Mouse (Mus musculus) heart, embryonic 16.5 days (tissue): ENCODE results near the gene Fer1l4. TPM values are rescaled to one million over a fixed set of nuclear protein-coding genes. Genes with fewer than 3 reads are reported as not detected.

Experiments
- ATAC-seq: fragments of 200-750 bp; cut with Nextera tagmentation; replicated peaks from 2 replicates; pipeline ENCODE4 v1.8.0; 2017; ENCODE audit warnings: moderate number of reproducible peaks; ENCODE audit not compliant: insufficient read depth, low FRiP score; ENCODE audit errors: extremely low read depth
- H3K27ac ChIP-seq: fragments of 300-500 bp; sonication (generic); 2 replicates; pipeline ENCODE4 v1.5.1; 2014; ENCODE audit warnings: mild to moderate bottlenecking, low read length, control low read depth, moderate library complexity
- H3K27me3 ChIP-seq: fragments of 300-500 bp; sonication (generic); 2 replicates; pipeline ENCODE4 v1.6.1; 2014; ENCODE audit warnings: low read length, mixed read lengths; ENCODE audit not compliant: control insufficient read depth, insufficient read depth
- H3K36me3 ChIP-seq: fragments of 300-500 bp; sonication (generic); 2 replicates; pipeline ENCODE4 v1.6.1; 2014; ENCODE audit not compliant: control insufficient read depth, insufficient read depth
- H3K4me1 ChIP-seq: fragments of 300-500 bp; sonication (generic); 2 replicates; pipeline ENCODE4 v1.6.1; 2014; ENCODE audit warnings: low read length, mixed read lengths; ENCODE audit not compliant: control insufficient read depth, insufficient read depth
- H3K4me2 ChIP-seq: fragments of 300-500 bp; sonication (generic); 2 replicates; pipeline ENCODE4 v1.6.1; 2014; ENCODE audit warnings: low read depth, mild to moderate bottlenecking, control low read depth, low read length
- H3K4me3 ChIP-seq: fragments of 300-500 bp; sonication (generic); 2 replicates; pipeline ENCODE4 v1.5.1; 2014; ENCODE audit warnings: mild to moderate bottlenecking, control low read depth, low read length
- H3K9ac ChIP-seq: fragments of 300-500 bp; sonication (generic); 2 replicates; pipeline ENCODE4 v1.6.1; 2014; ENCODE audit warnings: low read length, control low read depth
- H3K9me3 ChIP-seq: fragments of 300-500 bp; sonication (generic); replicated peaks from 2 replicates; pipeline ENCODE4 v1.6.1; 2016; ENCODE audit warnings: low read length; ENCODE audit not compliant: control insufficient read depth
- WGBS: fragments of 180-500 bp; shearing (Covaris S2); extraction: QIAGEN DNeasy Blood & Tissue Kit; methylation state at CpG from one replicate; pipeline ENCODE4 v1.1.7; 2014; 5-methylcytosine and 5-hydroxymethylcytosine counted together
- polyA plus RNA-seq: library from polyadenylated mRNA; unstranded; fragments of >200 nt; fragmentation: Nextera tagmentation; extraction: Ambion mirVana; gene quantifications from 2 replicates; pipeline ENCODE4 v1.2.1, GENCODE M21; 2015

Gene Fer1l4
- polyA plus RNA-seq, 1 experiment from 2014 or later = not detected

DNA sequence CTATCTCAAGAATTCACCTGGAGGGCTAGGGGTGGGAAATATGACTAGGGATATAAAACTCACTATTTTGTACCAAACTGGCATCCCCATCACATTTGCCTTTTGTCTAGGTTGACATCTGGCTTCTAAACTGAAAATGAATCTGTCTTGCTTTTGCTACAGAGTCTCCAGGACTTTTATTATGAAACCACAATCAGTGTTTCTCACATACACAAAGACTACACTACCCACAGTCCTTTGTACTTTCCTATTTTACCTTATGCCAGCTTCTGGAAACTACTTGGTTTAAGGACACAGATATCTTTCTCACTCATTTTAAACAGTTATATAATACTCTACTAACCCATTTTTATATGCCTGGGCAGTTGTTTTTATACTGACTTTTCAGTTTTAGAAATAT lies 27.3 kb downstream of the Fer1l4 start:
- no peaks in the 10 kb centered on the region for H3K9me3 ChIP-seq
- H3K4me1 ChIP-seq = no peaks in the 10 kb centered on the region
- no peak overlapping the region for H3K9ac ChIP-seq
- no peak overlapping the region for H3K4me2 ChIP-seq
- no peak for ATAC-seq
- H3K4me3 ChIP-seq = no peak overlapping the region
- no peaks in the 10 kb centered on the region for H3K27me3 ChIP-seq
- no peak overlapping the region for H3K27ac ChIP-seq
- no peaks in the 10 kb centered on the region for H3K36me3 ChIP-seq

DNA sequence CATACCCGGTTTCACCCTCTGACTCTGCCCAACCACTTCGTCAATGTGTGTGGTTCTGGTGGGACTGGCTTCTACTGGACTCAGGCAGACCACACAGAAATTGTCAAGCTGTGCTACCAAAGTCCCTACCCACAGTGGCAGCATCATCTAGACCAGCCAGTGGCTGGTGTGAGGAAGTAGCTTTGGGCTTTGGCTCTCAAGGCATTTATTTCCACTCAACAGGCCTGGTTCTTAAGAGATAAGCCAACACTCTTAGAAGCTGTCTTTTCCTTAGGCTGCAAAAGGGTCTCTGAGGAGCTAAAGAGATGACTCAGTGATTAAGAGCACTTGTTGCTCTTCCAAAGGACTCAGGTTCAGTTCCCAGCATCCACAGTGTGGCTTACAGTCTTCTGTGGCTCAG lies 31.0 kb downstream of the Fer1l4 start:
- no peaks in the 10 kb centered on the region for H3K27me3 ChIP-seq
- ATAC-seq = no peak
- H3K4me3 ChIP-seq = no peak overlapping the region
- peaks cover 15% of the 10 kb centered on the region for H3K36me3 ChIP-seq
- H3K9ac ChIP-seq = no peak overlapping the region
- H3K4me2 ChIP-seq = no peak overlapping the region
- H3K27ac ChIP-seq = no peak overlapping the region
- H3K9me3 ChIP-seq = no peaks in the 10 kb centered on the region
- H3K4me1 ChIP-seq = no peaks in the 10 kb centered on the region
- 80% methylated on average over 2 of the region's 2 CpGs for WGBS

DNA sequence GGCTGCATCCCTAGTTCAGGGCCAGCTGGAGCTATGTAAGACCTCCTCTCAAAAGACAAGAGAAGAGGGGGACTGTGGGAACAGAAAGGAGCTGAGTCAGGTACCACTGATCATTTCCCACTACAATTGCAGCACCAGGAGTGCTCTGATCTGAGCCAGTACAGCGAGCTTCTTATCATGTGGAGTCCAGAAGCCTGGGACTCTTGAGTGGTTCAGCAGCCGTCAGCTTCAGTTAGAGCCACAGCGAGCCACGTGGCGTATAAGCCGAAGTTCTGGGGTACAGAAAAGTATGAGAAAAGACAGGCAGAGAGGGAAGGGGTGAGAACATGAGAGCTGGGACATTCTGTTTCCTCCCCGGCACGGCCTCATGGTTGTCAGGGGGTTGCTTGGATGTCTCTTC lies 31.5 kb downstream of the Fer1l4 start:
- Histone ChIP-seq H3K27ac (no peak overlapping the region), H3K36me3 (peaks cover 20% of the 10 kb centered on the region), H3K9me3 (no peaks in the 10 kb centered on the region), H3K27me3 (no peaks in the 10 kb centered on the region), H3K4me3 (no peak overlapping the region), H3K4me2 (no peak overlapping the region), H3K4me1 (no peaks in the 10 kb centered on the region), H3K9ac (no peak overlapping the region)
- ATAC-seq = no peak
- WGBS = 62% methylated on average over 8 of the region's 8 CpGs

DNA sequence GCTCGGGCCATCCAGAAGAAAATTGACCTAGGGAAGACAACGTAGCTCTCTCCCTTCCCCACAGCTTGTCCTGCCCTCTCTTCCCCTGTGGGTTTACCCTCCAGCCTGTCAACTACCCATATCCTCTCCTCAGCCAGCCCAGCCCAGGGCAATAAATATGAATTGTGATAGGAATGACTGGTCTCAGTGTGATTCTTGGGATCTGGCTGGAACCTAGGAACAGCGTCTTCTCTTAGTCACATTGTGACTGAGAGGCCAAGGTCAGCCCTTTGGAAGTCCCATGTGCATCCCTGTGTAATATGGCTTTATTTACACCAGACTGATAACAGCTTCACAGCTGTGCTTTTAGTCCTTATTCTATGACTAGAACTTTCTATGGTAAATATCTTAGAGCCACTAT lies 34.6 kb downstream of the Fer1l4 start:
- H3K4me1 ChIP-seq = no peaks in the 10 kb centered on the region
- H3K36me3 ChIP-seq = peaks cover 40% of the 10 kb centered on the region
- no peaks in the 10 kb centered on the region for H3K9me3 ChIP-seq
- H3K4me2 ChIP-seq = no peak overlapping the region
- ATAC-seq = no peak
- 87% methylated on average over 3 of the region's 3 CpGs for WGBS
- H3K27ac ChIP-seq = no peak overlapping the region
- H3K27me3 ChIP-seq = no peaks in the 10 kb centered on the region
- H3K4me3 ChIP-seq = no peak overlapping the region
- H3K9ac ChIP-seq = no peak overlapping the region

DNA sequence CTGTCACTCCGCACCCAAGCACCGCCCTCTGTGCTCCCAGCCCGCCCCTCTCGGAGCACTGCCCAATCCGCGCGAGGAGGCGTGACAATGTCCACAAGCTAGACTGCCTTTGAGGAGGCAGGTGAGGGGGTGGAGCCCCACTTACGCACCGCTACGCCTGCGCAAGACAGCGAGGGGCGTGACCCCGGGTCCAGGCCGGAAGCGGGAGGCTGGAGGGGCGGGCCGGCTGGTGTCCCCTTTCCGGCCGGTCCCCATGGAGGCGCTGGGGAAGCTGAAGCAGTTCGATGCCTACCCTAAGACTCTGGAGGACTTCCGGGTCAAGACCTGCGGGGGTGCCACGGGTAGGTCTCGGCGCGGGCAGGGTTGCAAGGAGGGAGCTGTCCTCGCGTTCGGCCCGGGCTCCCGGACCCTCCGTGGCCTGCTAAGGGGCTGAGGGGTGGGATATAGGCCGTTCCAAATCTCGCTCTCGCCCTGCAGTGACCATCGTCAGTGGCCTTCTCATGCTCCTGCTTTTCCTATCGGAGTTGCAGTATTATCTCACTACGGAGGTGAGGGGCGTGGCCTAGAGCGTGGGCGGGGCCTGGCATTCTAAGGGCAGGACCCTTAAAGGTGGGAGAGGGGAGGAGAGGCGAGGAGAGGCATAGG lies 44.7 kb downstream of the Fer1l4 start, which contains the start of the genes 6430550D23Rik and Ergic3:
TSS of gene 6430550D23Rik (minus strand) at position 90 of the 645 bp plus-strand sequence.
TSS of gene Ergic3 (plus strand) at position 158 of the 645 bp plus-strand sequence.
- Histone ChIP-seq H3K27ac (peak within 1 kb of the TSS; percentile 78), H3K4me2 (peak within 1 kb of the TSS; percentile 89), H3K27me3 (no peaks in the 10 kb centered on the region), H3K9me3 (peaks cover 4% of the 10 kb centered on the region; the same call in 1 of the 2 replicates), H3K9ac (peak within 1 kb of the TSS; percentile 91), H3K4me1 (peaks cover 11% of the 10 kb centered on the region), H3K4me3 (peak within 1 kb of the TSS; percentile 94), H3K36me3 (peaks cover 22% of the 10 kb centered on the region)
- under 1% methylated on average over 44 of the region's 45 CpGs for WGBS
- peak; percentile 100 for ATAC-seq

DNA sequence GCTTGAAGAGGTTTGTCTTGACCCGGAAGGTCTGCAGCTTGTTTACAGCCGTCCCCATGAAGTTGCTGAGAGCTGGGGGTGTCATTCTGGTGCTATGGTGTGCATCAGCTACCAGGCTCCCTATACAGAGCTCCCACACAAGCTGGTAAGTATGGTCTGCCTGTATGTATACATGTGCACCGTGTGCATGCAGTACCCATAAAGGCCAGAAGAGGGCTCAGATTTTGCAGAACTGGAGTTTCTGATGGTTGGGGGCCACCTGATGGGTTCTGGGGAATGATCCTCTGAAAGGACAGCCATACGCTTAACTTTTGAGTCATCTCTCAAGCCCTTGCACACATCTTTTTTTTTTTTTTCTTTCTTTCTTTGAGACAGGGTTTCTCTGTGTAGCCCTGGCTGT lies 47.4 kb downstream of the Fer1l4 start:
- H3K9ac ChIP-seq = no peak overlapping the region
- no peak overlapping the region for H3K4me2 ChIP-seq
- H3K27ac ChIP-seq = no peak overlapping the region
- ATAC-seq = no peak
- peaks cover 11% of the 10 kb centered on the region for H3K4me1 ChIP-seq
- peaks cover 4% of the 10 kb centered on the region; the same call in 1 of the 2 replicates for H3K9me3 ChIP-seq
- H3K36me3 ChIP-seq = peaks cover 3% of the 10 kb centered on the region
- H3K27me3 ChIP-seq = no peaks in the 10 kb centered on the region
- no peak overlapping the region for H3K4me3 ChIP-seq
- 93% methylated on average over 4 of the region's 4 CpGs for WGBS

DNA sequence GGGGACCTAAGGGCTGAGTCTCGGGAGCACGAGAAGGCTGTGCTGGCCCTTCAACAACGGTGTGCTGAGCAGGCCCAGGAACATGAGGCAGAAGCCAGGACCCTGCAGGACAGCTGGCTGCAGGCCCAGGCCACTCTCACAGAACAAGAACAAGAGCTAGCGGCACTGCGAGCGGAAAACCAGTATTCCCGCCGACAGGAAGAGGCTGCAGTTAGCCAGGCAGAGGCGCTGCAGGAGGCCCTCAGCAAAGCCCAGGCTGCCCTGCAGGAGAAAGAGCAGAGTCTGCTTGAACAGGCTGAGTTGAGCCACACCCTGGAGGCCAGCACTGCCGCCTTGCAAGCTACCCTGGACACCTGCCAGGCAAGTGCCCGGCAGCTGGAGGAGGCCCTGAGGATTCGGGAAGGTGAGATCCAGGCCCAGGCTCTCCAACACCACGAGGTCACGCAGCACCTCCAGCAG lies 60.9 kb downstream of the Fer1l4 start:
- peaks cover 15% of the 10 kb centered on the region for H3K4me1 ChIP-seq
- 45% methylated on average over 14 of the region's 14 CpGs for WGBS
- ATAC-seq = peak; percentile 60
- H3K9me3 ChIP-seq = no peaks in the 10 kb centered on the region
- H3K27ac ChIP-seq = peak overlapping the region; percentile 36
- H3K4me3 ChIP-seq = no peak overlapping the region
- H3K4me2 ChIP-seq = no peak overlapping the region
- peak overlapping the region; percentile 34; the same call in 1 of the 2 replicates for H3K9ac ChIP-seq
- H3K27me3 ChIP-seq = no peaks in the 10 kb centered on the region
- peaks cover 52% of the 10 kb centered on the region for H3K36me3 ChIP-seq

DNA sequence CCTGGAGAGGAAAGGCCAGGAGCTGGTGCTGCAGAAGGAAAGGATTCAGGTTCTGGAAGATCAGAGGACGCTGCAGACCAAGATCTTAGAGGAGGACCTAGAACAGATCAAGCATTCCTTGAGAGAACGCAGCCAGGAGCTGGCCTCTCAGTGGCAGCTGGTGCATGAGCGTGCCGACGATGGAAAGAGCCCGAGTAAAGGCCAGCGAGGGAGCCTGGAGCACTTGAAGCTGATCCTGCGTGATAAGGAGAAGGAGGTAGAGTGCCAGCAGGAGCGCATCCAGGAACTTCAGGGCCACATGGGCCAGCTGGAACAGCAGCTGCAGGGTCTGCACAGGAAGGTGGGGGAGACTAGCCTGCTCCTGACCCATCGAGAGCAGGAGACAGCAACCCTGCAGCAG lies 61.6 kb downstream of the Fer1l4 start:
- no peak for ATAC-seq
- peaks cover 48% of the 10 kb centered on the region for H3K36me3 ChIP-seq
- H3K4me1 ChIP-seq = peaks cover 15% of the 10 kb centered on the region
- no peak overlapping the region; the same call in 1 of the 2 replicates for H3K9ac ChIP-seq
- 81% methylated on average over 10 of the region's 10 CpGs for WGBS
- H3K27me3 ChIP-seq = no peaks in the 10 kb centered on the region
- no peak overlapping the region for H3K4me3 ChIP-seq
- no peak overlapping the region for H3K27ac ChIP-seq
- H3K9me3 ChIP-seq = no peaks in the 10 kb centered on the region
- no peak overlapping the region for H3K4me2 ChIP-seq

DNA sequence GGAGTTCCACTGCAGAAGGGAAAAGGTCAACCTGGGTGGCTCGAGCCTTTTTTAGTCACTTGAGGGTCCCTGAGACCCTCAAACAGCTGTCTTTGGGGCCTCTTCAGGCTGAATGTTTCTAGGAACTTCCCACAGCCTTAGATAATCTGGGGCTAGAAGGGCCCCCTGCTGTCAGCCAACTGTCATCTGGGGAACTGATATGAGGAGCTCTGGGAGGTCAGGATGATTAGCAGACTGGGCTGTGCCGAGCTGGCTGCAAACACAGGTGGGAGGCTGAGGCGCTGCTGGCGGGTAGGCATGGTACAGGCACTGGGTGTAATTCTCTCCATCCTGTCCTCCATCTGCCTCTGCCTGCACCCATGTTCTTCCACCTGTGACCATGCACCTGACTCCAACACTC lies 63.7 kb downstream of the Fer1l4 start:
- 34% methylated on average over 4 of the region's 4 CpGs for WGBS
- H3K9ac ChIP-seq = no peak overlapping the region
- H3K4me1 ChIP-seq = peaks cover 15% of the 10 kb centered on the region
- ATAC-seq = no peak; the same call in 1 of the 2 replicates
- H3K27ac ChIP-seq = no peak overlapping the region
- H3K9me3 ChIP-seq = no peaks in the 10 kb centered on the region
- no peaks in the 10 kb centered on the region for H3K27me3 ChIP-seq
- peaks cover 46% of the 10 kb centered on the region for H3K36me3 ChIP-seq
- H3K4me2 ChIP-seq = no peak overlapping the region
- H3K4me3 ChIP-seq = no peak overlapping the region
